Mouse (Mus musculus): ENCODE measurements around the gene Ide. TPM values are rescaled to one million over a fixed set of nuclear protein-coding genes. Genes with fewer than 3 reads are reported as not detected.

The Ide gene
- polyA plus RNA-seq, 1 experiment from 2014 or later, result 63.8 TPM

GRCm38 (mm10) chr19:37320802-37321619 is 16.6 kb downstream of the Ide start:
- H3K36me3 ChIP-seq (replicated peaks), result peaks cover 51% of the 10 kb centered on the region
- no peak for DNase-seq (ENCODE audit: extremely low spot score, low spot score)
- no peaks in the 10 kb centered on the region for H3K4me1 ChIP-seq
- 95% methylated on average over 16 of the region's 16 CpGs for WGBS
- H3K27ac ChIP-seq, result no peak overlapping the region
- no peaks in the 10 kb centered on the region for H3K27me3 ChIP-seq (ENCODE audit: poor library complexity, severe bottlenecking)
- no peaks in the 10 kb centered on the region for H3K9me3 ChIP-seq
- H3K4me3 ChIP-seq, result no peak overlapping the region

- WGBS, result 93% methylated on average over 4 of the region's 4 CpGs
- peaks cover 60% of the 10 kb centered on the region for H3K36me3 ChIP-seq (replicated peaks)
Measured at GRCm38 (mm10) chr19:37317359-37317758, 20.3 kb downstream of the Ide start.

GRCm38 (mm10) chr19:37315091-37315490 is 22.6 kb downstream of the Ide start:
- Histone ChIP-seq H3K9me3 (no peaks in the 10 kb centered on the region), H3K27me3 (ENCODE audit: poor library complexity, severe bottlenecking) (no peaks in the 10 kb centered on the region), H3K36me3 (replicated peaks) (peaks cover 66% of the 10 kb centered on the region), H3K4me3 (no peak overlapping the region), H3K27ac (no peak overlapping the region), H3K4me1 (no peaks in the 10 kb centered on the region)
- no peak for DNase-seq (ENCODE audit: extremely low spot score, low spot score)
- WGBS, result 94% methylated on average over 9 of the region's 9 CpGs

More at GRCm38 (mm10) chr19:37317359-37317758, 20.3 kb downstream of the Ide start:
- no peak overlapping the region for H3K4me3 ChIP-seq
- H3K4me1 ChIP-seq, result no peaks in the 10 kb centered on the region
- no peak for DNase-seq (ENCODE audit: extremely low spot score, low spot score)
- H3K27ac ChIP-seq, result no peak overlapping the region
- H3K27me3 ChIP-seq (ENCODE audit: poor library complexity, severe bottlenecking), result no peaks in the 10 kb centered on the region
- no peaks in the 10 kb centered on the region for H3K9me3 ChIP-seq

GRCm38 (mm10) chr19:37311426-37311825 is 26.2 kb downstream of the Ide start:
- H3K27me3 ChIP-seq (ENCODE audit: poor library complexity, severe bottlenecking), result no peaks in the 10 kb centered on the region
- peaks cover 70% of the 10 kb centered on the region for H3K36me3 ChIP-seq (replicated peaks)
- H3K9me3 ChIP-seq, result no peaks in the 10 kb centered on the region
- no peaks in the 10 kb centered on the region for H3K4me1 ChIP-seq
- no peak overlapping the region for H3K27ac ChIP-seq
- DNase-seq (ENCODE audit: extremely low spot score, low spot score), result no peak
- no peak overlapping the region for H3K4me3 ChIP-seq
- WGBS, result 92% methylated on average over 6 of the region's 6 CpGs

- H3K36me3 ChIP-seq (replicated peaks), result peaks cover 57% of the 10 kb centered on the region
Measured at GRCm38 (mm10) chr19:37310133-37310532, 27.5 kb downstream of the Ide start.

GRCm38 (mm10) chr19:37308941-37309340 is 28.7 kb downstream of the Ide start:
- Histone ChIP-seq H3K4me1 (0 out of 2 replicates have a peak, but pooled peaks cover 3% of the 10 kb centered on the region), H3K36me3 (replicated peaks) (peaks cover 46% of the 10 kb centered on the region), H3K4me3 (no peak overlapping the region), H3K27me3 (ENCODE audit: poor library complexity, severe bottlenecking) (no peaks in the 10 kb centered on the region), H3K9me3 (no peaks in the 10 kb centered on the region), H3K27ac (no peak overlapping the region)
- 92% methylated on average over 7 of the region's 7 CpGs for WGBS
- DNase-seq (ENCODE audit: extremely low spot score, low spot score), result no peak

More at GRCm38 (mm10) chr19:37310133-37310532, 27.5 kb downstream of the Ide start:
- Histone ChIP-seq H3K9me3 (no peaks in the 10 kb centered on the region), H3K4me3 (no peak overlapping the region), H3K4me1 (no peaks in the 10 kb centered on the region), H3K27ac (no peak overlapping the region), H3K27me3 (ENCODE audit: poor library complexity, severe bottlenecking) (no peaks in the 10 kb centered on the region)
- no peak for DNase-seq (ENCODE audit: extremely low spot score, low spot score)
- WGBS, result 91% methylated on average over 4 of the region's 4 CpGs

- Histone ChIP-seq H3K27me3 (ENCODE audit: poor library complexity, severe bottlenecking) (no peaks in the 10 kb centered on the region), H3K27ac (no peak overlapping the region), H3K4me3 (no peak overlapping the region), H3K9me3 (no peaks in the 10 kb centered on the region), H3K4me1 (0 out of 2 replicates have a peak, but pooled peaks cover 3% of the 10 kb centered on the region), H3K36me3 (replicated peaks) (peaks cover 45% of the 10 kb centered on the region)
- DNase-seq (ENCODE audit: extremely low spot score, low spot score), result no peak
- WGBS, result 93% methylated on average over 6 of the region's 6 CpGs
Measured at GRCm38 (mm10) chr19:37307826-37308545, 29.7 kb downstream of the Ide start.

GRCm38 (mm10) chr19:37306176-37306575 is 31.5 kb downstream of the Ide start:
- no peaks in the 10 kb centered on the region for H3K27me3 ChIP-seq (ENCODE audit: poor library complexity, severe bottlenecking)
- no peak overlapping the region for H3K4me3 ChIP-seq
- WGBS, result 92% methylated on average over 3 of the region's 3 CpGs
- no peak overlapping the region for H3K27ac ChIP-seq
- H3K4me1 ChIP-seq, result 0 out of 2 replicates have a peak, but pooled peaks cover 3% of the 10 kb centered on the region
- H3K36me3 ChIP-seq (replicated peaks), result peaks cover 33% of the 10 kb centered on the region
- DNase-seq (ENCODE audit: extremely low spot score, low spot score), result no peak
- H3K9me3 ChIP-seq, result no peaks in the 10 kb centered on the region

GRCm38 (mm10) chr19:37304866-37305265 is 32.8 kb downstream of the Ide start:
- H3K36me3 ChIP-seq (replicated peaks), result peaks cover 23% of the 10 kb centered on the region
- H3K27ac ChIP-seq, result no peak overlapping the region
- no peak for DNase-seq (ENCODE audit: extremely low spot score, low spot score)
- H3K4me1 ChIP-seq, result 0 out of 2 replicates have a peak, but pooled peaks cover 3% of the 10 kb centered on the region
- H3K4me3 ChIP-seq, result no peak overlapping the region
- 94% methylated on average over 5 of the region's 5 CpGs for WGBS
- no peaks in the 10 kb centered on the region for H3K27me3 ChIP-seq (ENCODE audit: poor library complexity, severe bottlenecking)
- no peaks in the 10 kb centered on the region for H3K9me3 ChIP-seq

- Histone ChIP-seq H3K27me3 (ENCODE audit: poor library complexity, severe bottlenecking) (no peaks in the 10 kb centered on the region), H3K36me3 (replicated peaks) (peaks cover 18% of the 10 kb centered on the region), H3K4me3 (no peak overlapping the region), H3K9me3 (no peaks in the 10 kb centered on the region), H3K4me1 (0 out of 2 replicates have a peak, but pooled peaks cover 3% of the 10 kb centered on the region), H3K27ac (no peak overlapping the region)
- 87% methylated on average over 4 of the region's 4 CpGs for WGBS
- DNase-seq (ENCODE audit: extremely low spot score, low spot score), result no peak
Measured at GRCm38 (mm10) chr19:37304006-37304405, 33.6 kb downstream of the Ide start.

GRCm38 (mm10) chr19:37301733-37302132 is 35.9 kb downstream of the Ide start:
- H3K27ac ChIP-seq, result no peak overlapping the region
- DNase-seq (ENCODE audit: extremely low spot score, low spot score), result peak; percentile 16
- H3K9me3 ChIP-seq, result no peaks in the 10 kb centered on the region
- no peaks in the 10 kb centered on the region for H3K27me3 ChIP-seq (ENCODE audit: poor library complexity, severe bottlenecking)
- WGBS, result 93% methylated on average over 3 of the region's 3 CpGs
- H3K4me3 ChIP-seq, result no peak overlapping the region
- 0 out of 2 replicates have a peak, but pooled peaks cover 3% of the 10 kb centered on the region for H3K4me1 ChIP-seq
- H3K36me3 ChIP-seq (replicated peaks), result peaks cover 8% of the 10 kb centered on the region

- 91% methylated on average over 4 of the region's 4 CpGs for WGBS
- DNase-seq (ENCODE audit: extremely low spot score, low spot score), result no peak
- peaks cover 18% of the 10 kb centered on the region for H3K36me3 ChIP-seq (replicated peaks)
- no peaks in the 10 kb centered on the region for H3K27me3 ChIP-seq (ENCODE audit: poor library complexity, severe bottlenecking)
- no peaks in the 10 kb centered on the region for H3K4me1 ChIP-seq
- H3K4me3 ChIP-seq, result no peak overlapping the region
- no peak overlapping the region for H3K27ac ChIP-seq
- no peaks in the 10 kb centered on the region for H3K9me3 ChIP-seq
Measured at GRCm38 (mm10) chr19:37291676-37292075, 46.0 kb downstream of the Ide start.

- no peaks in the 10 kb centered on the region for H3K27me3 ChIP-seq (ENCODE audit: poor library complexity, severe bottlenecking)
- 92% methylated on average over 8 of the region's 8 CpGs for WGBS
- DNase-seq (ENCODE audit: extremely low spot score, low spot score), result no peak
- no peaks in the 10 kb centered on the region for H3K9me3 ChIP-seq
- H3K4me1 ChIP-seq, result no peaks in the 10 kb centered on the region
- peaks cover 17% of the 10 kb centered on the region for H3K36me3 ChIP-seq (replicated peaks)
- H3K4me3 ChIP-seq, result no peak overlapping the region
- no peak overlapping the region for H3K27ac ChIP-seq
Measured at GRCm38 (mm10) chr19:37290906-37291305, 46.7 kb downstream of the Ide start.

Data from forebrain, embryonic 10.5 days (tissue).